Mouse (Mus musculus): ENCODE measurements around the gene Dock6. TPM values are rescaled to one million over a fixed set of nuclear protein-coding genes. Genes with fewer than 3 reads are reported as not detected.

Dock6 gene
- polyA plus RNA-seq, 1 experiment from 2014 or later = 22.0 TPM

DNA sequence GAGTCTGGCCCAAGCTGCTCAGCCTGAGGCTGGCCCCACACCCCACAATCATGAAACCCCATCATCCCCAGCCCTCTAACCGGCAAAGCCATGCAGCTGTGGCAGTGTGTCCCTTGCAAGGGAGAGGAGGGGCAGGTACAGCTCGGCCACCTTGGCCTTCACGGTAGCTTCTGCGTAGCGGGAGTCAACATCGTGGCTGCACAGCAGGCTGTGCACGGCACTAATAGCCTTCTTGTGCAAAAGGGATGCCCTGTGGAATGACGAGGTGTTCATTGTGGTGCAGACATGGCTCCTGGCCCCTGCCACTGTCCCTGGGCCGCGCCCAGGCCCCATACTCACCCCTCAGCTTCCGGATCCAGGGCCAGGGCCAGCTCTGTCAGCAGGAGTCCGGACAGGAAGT, 32.3 kb downstream of the Dock6 start:
- Histone ChIP-seq H3K27me3 (ENCODE audit: low read depth, poor library complexity, severe bottlenecking) (no peaks in the 10 kb centered on the region), H3K4me1 (peaks cover 8% of the 10 kb centered on the region; the same call in 1 of the 2 replicates), H3K36me3 (peaks cover 33% of the 10 kb centered on the region), H3K4me3 (no peak overlapping the region), H3K9me3 (replicated peaks) (no peaks in the 10 kb centered on the region), H3K27ac (replicated peaks) (no peak overlapping the region)
- DNase-seq (ENCODE audit: low spot score) = no peak
- WGBS = 91% methylated on average over 12 of the region's 12 CpGs

DNA sequence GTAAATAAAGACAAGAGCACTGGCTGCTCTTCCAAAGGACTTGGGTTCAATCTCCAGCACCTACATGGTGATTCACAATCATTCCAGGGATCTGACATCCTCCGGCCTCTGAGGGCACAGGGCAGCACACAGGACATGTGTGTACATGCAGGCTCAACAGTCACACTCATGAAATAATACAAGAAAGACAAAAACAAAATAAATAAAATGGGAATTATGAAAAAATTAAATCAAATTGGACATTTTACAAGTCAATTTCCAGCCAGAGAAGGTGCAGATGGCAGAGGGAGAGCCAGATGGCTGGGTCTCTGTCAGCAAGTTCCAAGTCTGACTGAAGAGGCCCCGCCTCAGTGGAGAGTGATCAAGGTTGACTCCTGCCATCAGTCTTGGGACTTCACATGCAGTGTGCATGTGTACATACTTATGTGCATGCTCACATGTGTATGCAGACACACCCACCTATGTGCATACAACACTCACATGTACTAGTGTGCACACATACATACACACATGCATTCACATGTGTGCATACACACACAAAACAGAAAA, 33.2 kb downstream of the Dock6 start:
- Histone ChIP-seq H3K4me3 (no peak overlapping the region), H3K4me1 (peaks cover 4% of the 10 kb centered on the region; the same call in 1 of the 2 replicates), H3K36me3 (peaks cover 41% of the 10 kb centered on the region), H3K27me3 (ENCODE audit: low read depth, poor library complexity, severe bottlenecking) (no peaks in the 10 kb centered on the region), H3K27ac (replicated peaks) (no peak overlapping the region), H3K9me3 (replicated peaks) (no peaks in the 10 kb centered on the region)
- no peak for DNase-seq (ENCODE audit: low spot score)
- WGBS = 90% methylated on average over 2 of the region's 2 CpGs

DNA sequence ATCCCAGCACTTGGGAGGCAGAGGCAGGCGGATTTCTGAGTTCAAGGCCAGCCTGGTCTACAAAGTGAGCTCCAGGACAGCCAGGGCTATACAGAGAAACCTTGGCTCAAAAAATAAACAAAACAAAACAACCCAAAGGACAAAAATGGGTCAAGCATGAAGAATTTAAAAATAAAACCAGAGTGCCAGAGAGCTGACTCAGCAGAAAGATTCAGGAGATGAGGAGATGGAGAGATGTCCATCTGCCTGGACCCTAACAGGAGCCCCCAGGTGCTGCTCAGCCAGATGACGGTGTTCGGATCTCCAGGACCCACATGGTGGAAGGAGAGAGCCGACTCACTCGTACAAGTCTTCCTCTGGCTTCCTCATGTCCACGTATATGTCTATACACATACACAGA, 33.9 kb downstream of the Dock6 start:
- H3K4me3 ChIP-seq = no peak overlapping the region
- no peaks in the 10 kb centered on the region for H3K9me3 ChIP-seq (replicated peaks)
- no peaks in the 10 kb centered on the region for H3K27me3 ChIP-seq (ENCODE audit: low read depth, poor library complexity, severe bottlenecking)
- DNase-seq (ENCODE audit: low spot score) = no peak
- H3K36me3 ChIP-seq = peaks cover 48% of the 10 kb centered on the region
- H3K27ac ChIP-seq (replicated peaks) = no peak overlapping the region
- peaks cover 4% of the 10 kb centered on the region; the same call in 1 of the 2 replicates for H3K4me1 ChIP-seq
- 92% methylated on average over 6 of the region's 6 CpGs for WGBS

DNA sequence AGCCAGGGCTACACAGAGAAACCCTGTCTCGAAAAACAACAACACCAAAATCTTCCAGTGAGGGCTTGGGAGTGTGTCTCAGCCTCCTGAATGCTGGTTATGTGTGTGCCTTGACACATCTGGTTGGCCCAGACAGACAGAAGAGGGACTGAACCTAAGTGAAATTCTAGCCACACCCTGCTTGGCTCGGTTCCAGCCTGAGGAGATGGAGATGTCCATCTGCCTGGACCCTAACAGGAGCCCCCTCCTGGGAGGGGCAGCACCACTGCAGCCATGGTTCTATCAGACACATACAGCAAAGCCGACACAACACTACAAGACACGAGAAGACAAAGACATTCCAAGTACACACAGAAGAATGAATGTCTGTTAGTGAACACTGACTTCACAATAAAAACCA, 34.3 kb downstream of the Dock6 start:
- 86% methylated on average over 4 of the region's 4 CpGs for WGBS

DNA sequence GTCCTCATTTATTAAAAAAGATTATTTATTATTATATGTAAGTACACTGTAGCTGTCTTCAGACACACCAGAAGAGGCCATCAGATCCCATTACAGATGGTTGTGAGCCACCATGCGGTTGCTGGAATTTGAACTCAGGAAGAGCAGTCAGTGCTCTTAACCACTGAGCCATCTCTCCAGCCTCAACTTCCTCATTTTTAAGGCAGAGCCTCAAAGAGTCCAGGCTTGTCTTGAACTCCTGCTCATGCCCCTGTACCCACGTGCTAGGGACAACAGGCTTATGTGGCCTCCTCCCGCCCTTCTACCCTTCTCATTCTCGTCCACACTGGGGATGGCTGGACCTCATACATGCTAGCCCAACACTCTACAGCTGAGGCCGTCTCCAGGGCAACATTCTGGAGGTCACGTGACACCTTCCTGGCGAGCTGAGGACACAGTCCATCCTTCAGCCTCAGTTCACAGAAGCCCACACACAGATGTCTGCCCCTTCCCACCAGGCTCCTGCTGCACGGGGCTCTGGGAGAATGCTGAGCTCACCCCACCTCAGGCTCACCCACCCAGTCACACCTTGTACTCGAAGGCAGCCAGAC, 35.6 kb downstream of the Dock6 start:
- peaks cover 4% of the 10 kb centered on the region; the same call in 1 of the 2 replicates for H3K4me1 ChIP-seq
- no peaks in the 10 kb centered on the region for H3K27me3 ChIP-seq (ENCODE audit: low read depth, poor library complexity, severe bottlenecking)
- 78% methylated on average over 9 of the region's 9 CpGs for WGBS
- no peak overlapping the region for H3K4me3 ChIP-seq
- H3K27ac ChIP-seq (replicated peaks) = no peak overlapping the region
- DNase-seq (ENCODE audit: low spot score) = no peak
- H3K9me3 ChIP-seq (replicated peaks) = no peaks in the 10 kb centered on the region
- H3K36me3 ChIP-seq = peaks cover 57% of the 10 kb centered on the region

More for the DNA sequence above, 34.3 kb downstream of the Dock6 start:
- Histone ChIP-seq H3K27me3 (ENCODE audit: low read depth, poor library complexity, severe bottlenecking) (no peaks in the 10 kb centered on the region), H3K9me3 (replicated peaks) (no peaks in the 10 kb centered on the region), H3K27ac (replicated peaks) (no peak overlapping the region), H3K4me1 (peaks cover 4% of the 10 kb centered on the region; the same call in 1 of the 2 replicates), H3K36me3 (peaks cover 52% of the 10 kb centered on the region), H3K4me3 (no peak overlapping the region)
- DNase-seq (ENCODE audit: low spot score) = no peak

DNA sequence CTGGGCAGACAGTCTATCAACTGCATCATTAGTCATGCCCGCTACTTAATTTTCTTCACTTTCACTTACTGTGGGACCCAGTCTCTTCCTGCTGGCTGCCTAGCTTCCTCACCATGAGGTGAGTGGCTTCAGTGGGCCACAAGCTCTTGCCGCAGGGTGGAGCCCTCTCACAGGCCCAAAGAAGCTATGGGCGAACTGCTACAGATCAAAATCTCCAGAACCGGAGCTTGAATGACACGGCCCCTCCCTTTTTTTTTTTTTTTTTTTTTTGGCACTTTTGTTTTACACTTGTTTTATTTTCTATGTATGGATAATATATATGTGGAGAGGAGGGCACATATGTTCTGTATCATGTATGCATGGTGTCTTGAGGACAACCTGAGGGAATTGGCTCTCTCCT, 41.3 kb downstream of the Dock6 start:
- no peak for DNase-seq (ENCODE audit: low spot score)
- no peaks in the 10 kb centered on the region for H3K9me3 ChIP-seq (replicated peaks)
- H3K27me3 ChIP-seq (ENCODE audit: low read depth, poor library complexity, severe bottlenecking) = no peaks in the 10 kb centered on the region
- H3K36me3 ChIP-seq = peaks cover 37% of the 10 kb centered on the region
- 90% methylated on average over 5 of the region's 5 CpGs for WGBS
- H3K27ac ChIP-seq (replicated peaks) = no peak overlapping the region
- no peak overlapping the region for H3K4me3 ChIP-seq
- no peaks in the 10 kb centered on the region for H3K4me1 ChIP-seq

DNA sequence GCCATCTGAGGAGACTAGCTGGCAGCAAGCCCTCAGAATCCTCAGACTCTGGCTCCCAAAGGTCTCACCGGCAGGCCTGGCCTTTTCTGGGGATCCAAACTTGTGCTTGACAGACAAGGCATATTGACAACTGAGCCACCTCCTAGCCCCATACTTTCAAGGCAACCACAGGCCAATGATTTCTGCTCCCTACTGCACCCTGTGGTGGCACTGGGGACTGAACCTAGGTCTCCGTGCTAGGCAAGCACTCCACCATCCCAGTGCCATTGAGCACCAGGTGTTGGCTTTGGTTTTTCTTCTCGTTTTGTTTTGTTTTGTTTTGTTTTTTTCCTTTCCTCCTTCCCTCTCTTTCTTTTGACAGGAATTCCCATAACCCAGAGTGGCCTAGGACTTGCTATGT, 43.9 kb downstream of the Dock6 start:
- Histone ChIP-seq H3K4me1 (peaks cover 11% of the 10 kb centered on the region; the same call in 1 of the 2 replicates), H3K27me3 (ENCODE audit: low read depth, poor library complexity, severe bottlenecking) (no peaks in the 10 kb centered on the region), H3K27ac (replicated peaks) (no peak overlapping the region), H3K9me3 (replicated peaks) (no peaks in the 10 kb centered on the region), H3K4me3 (no peak overlapping the region), H3K36me3 (peaks cover 15% of the 10 kb centered on the region)
- WGBS = 75% methylated on average over 3 of the region's 3 CpGs
- DNase-seq (ENCODE audit: low spot score) = no peak

DNA sequence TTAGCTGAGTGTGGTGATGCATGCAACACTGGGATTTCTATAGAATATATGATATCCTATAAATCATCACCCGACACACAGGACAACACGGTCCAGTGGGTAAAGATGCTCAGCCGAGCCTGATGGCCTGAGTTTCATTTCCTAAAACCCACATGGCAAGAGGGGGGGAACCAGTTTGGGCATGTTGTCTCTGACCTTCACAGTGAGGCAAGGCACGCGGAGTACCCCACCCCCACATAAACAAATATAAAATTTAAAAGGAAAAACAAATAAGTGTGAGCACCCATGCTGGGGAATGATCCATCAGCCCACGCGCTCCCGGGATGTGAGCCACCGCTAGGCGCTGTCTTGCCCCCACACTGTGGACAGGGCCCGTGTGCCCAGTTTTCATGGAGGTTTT, 45.5 kb downstream of the Dock6 start:
- no peak overlapping the region for H3K4me3 ChIP-seq
- peaks cover 11% of the 10 kb centered on the region; the same call in 1 of the 2 replicates for H3K4me1 ChIP-seq
- H3K27ac ChIP-seq (replicated peaks) = no peak overlapping the region
- no peak for DNase-seq (ENCODE audit: low spot score)
- 83% methylated on average over 11 of the region's 11 CpGs for WGBS
- H3K27me3 ChIP-seq (ENCODE audit: low read depth, poor library complexity, severe bottlenecking) = no peaks in the 10 kb centered on the region
- H3K9me3 ChIP-seq (replicated peaks) = no peaks in the 10 kb centered on the region
- H3K36me3 ChIP-seq = peaks cover 9% of the 10 kb centered on the region

DNA sequence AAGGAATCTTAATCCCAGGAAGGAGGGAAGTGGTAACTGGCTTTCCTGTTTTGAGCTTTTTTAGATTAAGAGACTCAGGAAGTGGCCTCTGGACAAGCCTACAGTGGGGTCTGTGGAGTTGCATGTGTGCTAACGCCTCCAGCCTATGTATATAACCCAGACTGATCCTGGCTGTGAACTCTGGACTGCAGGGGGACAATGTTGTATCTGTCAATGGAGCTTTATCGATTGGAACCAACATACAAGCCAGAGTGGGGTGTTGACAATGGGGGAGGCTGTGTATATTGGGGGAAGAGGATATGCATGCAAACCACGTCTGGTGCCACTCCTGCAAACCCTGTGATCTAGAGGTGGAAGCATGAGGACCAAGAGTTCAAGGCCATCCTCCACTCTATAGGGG, 46.1 kb downstream of the Dock6 start:
- peaks cover 11% of the 10 kb centered on the region; the same call in 1 of the 2 replicates for H3K4me1 ChIP-seq
- no peak for DNase-seq (ENCODE audit: low spot score)
- H3K9me3 ChIP-seq (replicated peaks) = no peaks in the 10 kb centered on the region
- H3K4me3 ChIP-seq = no peak overlapping the region
- peaks cover 9% of the 10 kb centered on the region for H3K36me3 ChIP-seq
- no peaks in the 10 kb centered on the region for H3K27me3 ChIP-seq (ENCODE audit: low read depth, poor library complexity, severe bottlenecking)
- H3K27ac ChIP-seq (replicated peaks) = no peak overlapping the region
- 73% methylated on average over 3 of the region's 3 CpGs for WGBS

DNA sequence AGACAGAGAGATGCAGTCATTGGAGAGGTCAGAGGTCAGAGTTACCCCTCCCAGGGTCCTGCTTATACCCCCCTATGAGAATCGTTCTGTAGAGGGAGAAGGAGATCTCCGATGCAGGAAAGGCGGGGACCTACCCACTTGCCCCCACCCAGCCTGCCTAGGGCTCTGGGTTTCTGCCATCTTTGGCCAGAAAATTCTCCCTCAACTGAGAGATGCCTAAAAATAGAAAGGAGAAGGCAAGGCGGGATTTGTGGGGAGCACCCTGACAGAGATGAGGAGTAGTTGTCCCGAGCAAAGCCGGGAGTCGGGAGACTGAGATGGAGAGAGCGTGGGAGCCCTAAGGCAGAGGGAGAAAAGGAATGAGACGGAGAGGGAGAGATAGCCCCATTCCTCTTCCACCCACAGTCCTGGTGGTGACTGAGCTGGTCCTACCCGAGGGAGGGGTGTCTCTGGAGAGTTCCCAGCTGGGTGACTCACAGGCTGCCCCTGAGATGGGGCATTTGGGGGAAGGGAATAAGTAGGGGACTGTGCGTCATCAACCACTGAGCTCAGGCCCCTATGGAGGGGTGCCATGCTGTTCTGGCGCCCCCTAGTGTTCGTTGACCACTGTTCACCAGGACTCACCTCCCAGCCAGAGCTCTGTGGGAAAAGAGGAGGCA, 48.3 kb downstream of the Dock6 start:
- 46% methylated on average over 13 of the region's 13 CpGs for WGBS
- Histone ChIP-seq H3K4me1 (peaks cover 11% of the 10 kb centered on the region; the same call in 1 of the 2 replicates), H3K4me3 (no peak overlapping the region), H3K9me3 (replicated peaks) (no peaks in the 10 kb centered on the region), H3K27me3 (ENCODE audit: low read depth, poor library complexity, severe bottlenecking) (no peaks in the 10 kb centered on the region), H3K27ac (replicated peaks) (peak overlapping the region; percentile 24; the same call in 1 of the 2 replicates), H3K36me3 (peaks cover 8% of the 10 kb centered on the region; the same call in 1 of the 2 replicates)
- peak; percentile 80 for DNase-seq (ENCODE audit: low spot score)

DNA sequence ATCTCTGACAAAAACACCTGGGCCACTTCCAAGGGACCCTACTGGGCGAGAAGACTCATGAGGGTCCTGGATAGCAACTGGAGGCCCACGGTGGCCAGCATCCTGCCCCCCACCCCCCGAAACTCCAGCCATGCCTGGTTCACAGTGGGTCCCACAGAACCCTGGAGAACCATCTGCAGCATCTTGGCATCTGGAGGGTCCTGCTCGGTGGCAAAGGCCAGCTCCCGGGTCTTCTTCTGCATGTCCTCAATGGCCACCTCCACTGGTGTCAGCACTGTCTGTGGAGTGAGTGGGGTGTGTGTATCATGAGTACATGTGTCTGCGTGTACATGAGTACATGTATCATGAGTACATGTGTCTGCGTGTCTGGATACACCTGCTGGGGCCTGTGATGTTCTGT, 50.8 kb downstream of the Dock6 start:
- H3K4me3 ChIP-seq = no peak overlapping the region
- peaks cover 8% of the 10 kb centered on the region; the same call in 1 of the 2 replicates for H3K36me3 ChIP-seq
- H3K27me3 ChIP-seq (ENCODE audit: low read depth, poor library complexity, severe bottlenecking) = no peaks in the 10 kb centered on the region
- no peak overlapping the region for H3K27ac ChIP-seq (replicated peaks)
- no peaks in the 10 kb centered on the region for H3K9me3 ChIP-seq (replicated peaks)
- peaks cover 33% of the 10 kb centered on the region for H3K4me1 ChIP-seq
- 94% methylated on average over 7 of the region's 7 CpGs for WGBS
- no peak for DNase-seq (ENCODE audit: low spot score)

DNA sequence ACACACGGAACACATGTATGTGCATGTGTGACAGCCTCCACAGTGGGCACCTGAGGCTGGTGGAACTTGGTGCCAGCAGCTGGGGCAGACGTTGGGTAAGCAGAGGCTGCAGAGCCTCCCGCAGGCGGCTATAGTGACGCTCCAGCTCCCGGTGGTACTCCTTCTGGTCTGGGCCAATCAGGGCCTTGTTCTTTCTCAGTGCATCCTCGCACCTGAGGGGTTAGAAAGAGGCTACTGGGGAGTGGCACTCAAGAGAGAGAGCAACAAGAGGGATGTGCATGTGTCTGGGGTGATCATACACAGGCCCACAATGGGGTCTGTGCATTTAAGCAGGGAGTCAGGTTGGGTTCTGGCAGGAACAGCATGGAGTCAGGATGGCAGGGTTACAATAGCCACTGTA, 51.3 kb downstream of the Dock6 start:
- 79% methylated on average over 7 of the region's 7 CpGs for WGBS
- H3K4me1 ChIP-seq = peaks cover 38% of the 10 kb centered on the region
- H3K27ac ChIP-seq (replicated peaks) = no peak overlapping the region
- no peak for DNase-seq (ENCODE audit: low spot score)
- H3K27me3 ChIP-seq (ENCODE audit: low read depth, poor library complexity, severe bottlenecking) = no peaks in the 10 kb centered on the region
- H3K9me3 ChIP-seq (replicated peaks) = no peaks in the 10 kb centered on the region
- no peak overlapping the region for H3K4me3 ChIP-seq
- peaks cover 8% of the 10 kb centered on the region; the same call in 1 of the 2 replicates for H3K36me3 ChIP-seq

DNA sequence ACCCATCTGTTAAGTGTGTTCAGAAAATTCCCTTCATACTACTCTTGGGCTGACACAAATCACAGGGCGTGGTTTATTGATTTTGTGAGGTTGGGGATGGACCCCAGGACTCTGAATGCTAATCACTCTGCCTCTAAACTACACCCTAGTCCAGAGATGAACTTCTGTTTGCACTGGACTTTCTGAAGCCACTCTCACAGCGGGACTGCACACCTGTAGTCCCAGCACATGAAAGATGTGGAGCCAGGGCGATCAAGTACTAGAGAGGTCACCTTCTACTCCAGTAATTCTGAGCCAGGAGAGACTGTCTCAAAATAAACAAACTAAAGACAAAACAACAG, 53.5 kb downstream of the Dock6 start:
- no peaks in the 10 kb centered on the region for H3K9me3 ChIP-seq (replicated peaks)
- peaks cover 34% of the 10 kb centered on the region for H3K4me1 ChIP-seq
- peak overlapping the region; percentile 85 for H3K4me3 ChIP-seq
- no peaks in the 10 kb centered on the region for H3K27me3 ChIP-seq (ENCODE audit: low read depth, poor library complexity, severe bottlenecking)
- WGBS = 53% methylated on average over 3 of the region's 3 CpGs
- peak overlapping the region; percentile 91 for H3K27ac ChIP-seq (replicated peaks)
- H3K36me3 ChIP-seq = peaks cover 25% of the 10 kb centered on the region
- no peak for DNase-seq (ENCODE audit: low spot score)
